Mouse (Mus musculus): ENCODE results near the gene Angptl4. TPM values are rescaled to one million over a fixed set of nuclear protein-coding genes. Genes with fewer than 3 reads are reported as not detected.
"Not testable (repeated sequence)": the region's sequence is repeated elsewhere in the genome, so short reads cannot be mapped to it uniquely, and the experiment has no call there.

Gene Angptl4
- polyA plus RNA-seq, 1 experiment from 2014 or later: 29.3 TPM

DNA sequence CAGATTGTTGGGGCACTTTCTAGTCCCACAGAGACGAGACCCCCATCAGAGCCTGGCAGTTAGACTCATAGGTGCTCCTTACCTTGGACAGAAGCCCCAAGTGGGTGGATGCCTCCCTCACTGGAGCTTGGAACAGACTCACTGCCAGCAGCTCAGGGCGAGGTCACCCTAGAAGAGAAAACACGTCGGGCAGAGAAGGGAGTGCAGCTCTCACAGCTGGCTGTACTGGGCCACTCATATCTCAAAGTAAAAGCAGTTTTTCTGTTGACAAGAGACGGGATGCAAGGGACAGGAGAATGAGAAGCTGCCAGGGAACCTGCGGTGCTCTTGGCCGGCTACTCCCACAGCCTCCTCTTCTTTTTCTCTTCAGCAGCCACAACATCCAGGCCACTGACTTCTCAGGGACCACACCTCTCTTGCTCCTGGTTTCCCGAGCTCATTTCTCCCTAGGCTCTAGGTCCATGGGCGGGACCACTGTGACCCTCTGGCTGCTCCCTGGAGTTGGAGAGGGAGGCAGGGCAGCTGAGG lies 49.0 kb downstream of the Angptl4 start:
- not testable (repeated sequence) for H3K9ac ChIP-seq (ENCODE audit: low read depth, low read length); ATAC-seq (ENCODE audit: low read depth); H3K27ac ChIP-seq (ENCODE audit: low read length); H3K4me3 ChIP-seq (ENCODE audit: low read depth, low read length); H3K36me3 ChIP-seq (ENCODE audit: control insufficient read depth, insufficient read depth); H3K27me3 ChIP-seq (ENCODE audit: control insufficient read depth, insufficient read depth, low read depth, low read length); H3K9me3 ChIP-seq (replicated peaks; ENCODE audit: control insufficient read depth, low read length); H3K4me1 ChIP-seq (ENCODE audit: control insufficient read depth, low read depth, low read length); H3K4me2 ChIP-seq (ENCODE audit: low read depth, low read length)
- 52% methylated on average over 9 of the region's 9 CpGs for WGBS (ENCODE audit: insufficient replicate concordance)

DNA sequence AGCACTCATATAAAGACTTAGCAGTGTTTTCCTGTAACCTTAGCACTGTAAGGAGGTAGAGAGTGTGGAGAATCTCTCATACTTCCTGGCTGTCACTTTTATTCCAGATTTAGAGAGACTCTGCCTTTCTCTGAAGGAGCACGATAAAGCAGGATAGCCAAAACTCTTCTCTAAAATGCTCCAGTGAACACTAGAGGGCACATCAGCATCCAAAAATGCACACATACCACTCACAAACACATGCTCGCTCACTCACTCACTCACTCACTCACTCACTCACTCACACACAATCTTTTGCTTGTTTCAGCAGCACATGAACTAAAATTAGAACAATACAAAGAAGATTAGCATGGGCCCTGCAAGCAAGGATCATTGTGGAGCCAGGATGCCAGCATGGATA lies 52.4 kb downstream of the Angptl4 start:
- Histone ChIP-seq H3K4me3 (ENCODE audit: low read depth, low read length) (no peak overlapping the region), H3K27me3 (ENCODE audit: control insufficient read depth, insufficient read depth, low read depth, low read length) (no peaks in the 10 kb centered on the region), H3K9me3 (replicated peaks; ENCODE audit: control insufficient read depth, low read length) (no peaks in the 10 kb centered on the region), H3K27ac (ENCODE audit: low read length) (no peak overlapping the region), H3K36me3 (ENCODE audit: control insufficient read depth, insufficient read depth) (no peaks in the 10 kb centered on the region), H3K4me2 (ENCODE audit: low read depth, low read length) (no peak overlapping the region), H3K4me1 (ENCODE audit: control insufficient read depth, low read depth, low read length) (no peaks in the 10 kb centered on the region), H3K9ac (ENCODE audit: low read depth, low read length) (no peak overlapping the region)
- WGBS (ENCODE audit: insufficient replicate concordance): 47% methylated on average over 2 of the region's 2 CpGs
- ATAC-seq (ENCODE audit: low read depth): no peak

DNA sequence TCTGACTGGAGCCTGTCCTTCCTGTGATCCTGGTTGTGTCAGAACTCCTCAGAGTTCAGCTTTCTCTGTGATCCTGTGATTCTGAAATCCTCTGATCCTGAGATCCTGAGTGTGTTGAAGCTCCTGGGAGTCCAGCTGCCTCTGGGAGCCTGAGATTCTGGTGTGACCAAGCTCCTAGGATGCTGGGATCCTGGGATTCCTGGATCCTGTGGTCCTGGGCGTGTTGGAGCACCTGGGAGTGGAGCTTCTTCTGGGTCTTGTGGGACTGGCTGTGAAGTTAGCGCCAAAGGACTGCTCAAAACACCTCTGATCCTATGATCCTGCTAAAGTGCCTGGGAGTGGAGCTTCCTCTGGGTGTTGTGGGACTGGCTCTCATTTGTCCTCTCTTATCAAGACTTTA lies 53.2 kb downstream of the Angptl4 start:
- Histone ChIP-seq H3K4me3 (ENCODE audit: low read depth, low read length) (no peak overlapping the region), H3K27ac (ENCODE audit: low read length) (no peak overlapping the region), H3K9me3 (replicated peaks; ENCODE audit: control insufficient read depth, low read length) (no peaks in the 10 kb centered on the region), H3K36me3 (ENCODE audit: control insufficient read depth, insufficient read depth) (no peaks in the 10 kb centered on the region), H3K27me3 (ENCODE audit: control insufficient read depth, insufficient read depth, low read depth, low read length) (no peaks in the 10 kb centered on the region), H3K9ac (ENCODE audit: low read depth, low read length) (no peak overlapping the region), H3K4me2 (ENCODE audit: low read depth, low read length) (no peak overlapping the region), H3K4me1 (ENCODE audit: control insufficient read depth, low read depth, low read length) (no peaks in the 10 kb centered on the region)
- no peak for ATAC-seq (ENCODE audit: low read depth)
- WGBS (ENCODE audit: insufficient replicate concordance): 75% methylated on average over 2 of the region's 2 CpGs

Other genes starting within 250 kb of the Angptl4 start
- 11.2 and 12.7 TPM in 2 replicates for gene Myo1f, start 226.1 kb downstream of the Angptl4 start, polyA plus RNA-seq (2015; fragmentation: Nextera tagmentation; extraction: Ambion mirVana)
- gene Zfp414, start 152.7 kb downstream of the Angptl4 start, polyA plus RNA-seq (2015; fragmentation: Nextera tagmentation; extraction: Ambion mirVana): 14.4 and 17.9 TPM in 2 replicates
- gene Pram1, start 143.8 kb downstream of the Angptl4 start, polyA plus RNA-seq (2015; fragmentation: Nextera tagmentation; extraction: Ambion mirVana): 4.0 and 5.6 TPM in 2 replicates
- 121 and 124 TPM in 2 replicates for gene Hnrnpm, start 95.0 kb downstream of the Angptl4 start, polyA plus RNA-seq (2015; fragmentation: Nextera tagmentation; extraction: Ambion mirVana)
- 256 and 281 TPM in 2 replicates for gene March2, start 63.2 kb downstream of the Angptl4 start, polyA plus RNA-seq (2015; fragmentation: Nextera tagmentation; extraction: Ambion mirVana)
- 107 and 115 TPM in 2 replicates for gene Rab11b, start 21.3 kb downstream of the Angptl4 start, polyA plus RNA-seq (2015; fragmentation: Nextera tagmentation; extraction: Ambion mirVana)
- gene Kank3, start 28.7 kb upstream of the Angptl4 start, polyA plus RNA-seq (2015; fragmentation: Nextera tagmentation; extraction: Ambion mirVana): 10.0 and 13.7 TPM in 2 replicates
- 389 and 463 TPM in 2 replicates for gene Rps28, start 42.7 kb upstream of the Angptl4 start, polyA plus RNA-seq (2015; fragmentation: Nextera tagmentation; extraction: Ambion mirVana)
- gene Ndufa7, start 42.7 kb upstream of the Angptl4 start, polyA plus RNA-seq (2015; fragmentation: Nextera tagmentation; extraction: Ambion mirVana): 243 and 245 TPM in 2 replicates
- gene Cd320, start 61.3 kb upstream of the Angptl4 start, polyA plus RNA-seq (2015; fragmentation: Nextera tagmentation; extraction: Ambion mirVana): 11.9 and 12.1 TPM in 2 replicates
- gene Gm7029, start 92.0 kb upstream of the Angptl4 start, polyA plus RNA-seq (2015; fragmentation: Nextera tagmentation; extraction: Ambion mirVana): not detected in 2 replicates
- gene Kifc1, start 108.8 kb upstream of the Angptl4 start, polyA plus RNA-seq (2015; fragmentation: Nextera tagmentation; extraction: Ambion mirVana): 5.8 and 6.1 TPM in 2 replicates
- gene Platr17, start 123.3 kb upstream of the Angptl4 start, polyA plus RNA-seq (2015; fragmentation: Nextera tagmentation; extraction: Ambion mirVana): 0.21 and 0.54 TPM in 2 replicates
- gene Daxx, start 127.6 kb upstream of the Angptl4 start, polyA plus RNA-seq (2015; fragmentation: Nextera tagmentation; extraction: Ambion mirVana): 18.6 and 19.6 TPM in 2 replicates
- gene Tapbp, start 134.1 kb upstream of the Angptl4 start, polyA plus RNA-seq (2015; fragmentation: Nextera tagmentation; extraction: Ambion mirVana): 31.0 and 34.6 TPM in 2 replicates
- 7.8 and 9.1 TPM in 2 replicates for gene Zbtb22, start 134.1 kb upstream of the Angptl4 start, polyA plus RNA-seq (2015; fragmentation: Nextera tagmentation; extraction: Ambion mirVana)
- 7.8 and 9.0 TPM in 2 replicates for gene Rgl2, start 147.7 kb upstream of the Angptl4 start, polyA plus RNA-seq (2015; fragmentation: Nextera tagmentation; extraction: Ambion mirVana)
- 83.8 and 96.4 TPM in 2 replicates for gene Pfdn6, start 158.5 kb upstream of the Angptl4 start, polyA plus RNA-seq (2015; fragmentation: Nextera tagmentation; extraction: Ambion mirVana)
- gene Wdr46, start 158.8 kb upstream of the Angptl4 start, polyA plus RNA-seq (2015; fragmentation: Nextera tagmentation; extraction: Ambion mirVana): 12.2 and 13.4 TPM in 2 replicates
- 2.2 and 2.3 TPM in 2 replicates for gene B3galt4, start 169.7 kb upstream of the Angptl4 start, polyA plus RNA-seq (2015; fragmentation: Nextera tagmentation; extraction: Ambion mirVana)
- 21.3 and 21.9 TPM in 2 replicates for gene Vps52, start 174.0 kb upstream of the Angptl4 start, polyA plus RNA-seq (2015; fragmentation: Nextera tagmentation; extraction: Ambion mirVana)
- gene Rps18, start 174.2 kb upstream of the Angptl4 start, polyA plus RNA-seq (2015; fragmentation: Nextera tagmentation; extraction: Ambion mirVana): 904 and 1,002 TPM in 2 replicates
- gene H2-K1, start 218.5 kb upstream of the Angptl4 start, polyA plus RNA-seq (2015; fragmentation: Nextera tagmentation; extraction: Ambion mirVana): 126 and 139 TPM in 2 replicates
- gene Ring1, start 242.8 kb upstream of the Angptl4 start, polyA plus RNA-seq (2015; fragmentation: Nextera tagmentation; extraction: Ambion mirVana): 3.2 and 4.0 TPM in 2 replicates
- gene H2-Ke6, start 246.2 kb upstream of the Angptl4 start, polyA plus RNA-seq (2015; fragmentation: Nextera tagmentation; extraction: Ambion mirVana): 30.1 and 32.2 TPM in 2 replicates
- gene Slc39a7, start 249.9 kb upstream of the Angptl4 start, polyA plus RNA-seq (2015; fragmentation: Nextera tagmentation; extraction: Ambion mirVana): 58.8 and 59.8 TPM in 2 replicates
- 14.7 and 15.7 TPM in 2 replicates for gene Rxrb, start 250.0 kb upstream of the Angptl4 start, polyA plus RNA-seq (2015; fragmentation: Nextera tagmentation; extraction: Ambion mirVana)

Data from liver, embryonic 16.5 days (tissue).